Mouse (Mus musculus): Measurements from ENCODE around the gene Cox10. TPM values are rescaled to one million over a fixed set of nuclear protein-coding genes. Genes with fewer than 3 reads are reported as not detected.
"Not testable (repeated sequence)": the region's sequence is repeated elsewhere in the genome, so short reads cannot be mapped to it uniquely, and the experiment has no call there.

The Cox10 gene
- total RNA-seq (2022), result 10 to 100 TPM; 21.0 to 25.7 (median 24.6) TPM

DNA sequence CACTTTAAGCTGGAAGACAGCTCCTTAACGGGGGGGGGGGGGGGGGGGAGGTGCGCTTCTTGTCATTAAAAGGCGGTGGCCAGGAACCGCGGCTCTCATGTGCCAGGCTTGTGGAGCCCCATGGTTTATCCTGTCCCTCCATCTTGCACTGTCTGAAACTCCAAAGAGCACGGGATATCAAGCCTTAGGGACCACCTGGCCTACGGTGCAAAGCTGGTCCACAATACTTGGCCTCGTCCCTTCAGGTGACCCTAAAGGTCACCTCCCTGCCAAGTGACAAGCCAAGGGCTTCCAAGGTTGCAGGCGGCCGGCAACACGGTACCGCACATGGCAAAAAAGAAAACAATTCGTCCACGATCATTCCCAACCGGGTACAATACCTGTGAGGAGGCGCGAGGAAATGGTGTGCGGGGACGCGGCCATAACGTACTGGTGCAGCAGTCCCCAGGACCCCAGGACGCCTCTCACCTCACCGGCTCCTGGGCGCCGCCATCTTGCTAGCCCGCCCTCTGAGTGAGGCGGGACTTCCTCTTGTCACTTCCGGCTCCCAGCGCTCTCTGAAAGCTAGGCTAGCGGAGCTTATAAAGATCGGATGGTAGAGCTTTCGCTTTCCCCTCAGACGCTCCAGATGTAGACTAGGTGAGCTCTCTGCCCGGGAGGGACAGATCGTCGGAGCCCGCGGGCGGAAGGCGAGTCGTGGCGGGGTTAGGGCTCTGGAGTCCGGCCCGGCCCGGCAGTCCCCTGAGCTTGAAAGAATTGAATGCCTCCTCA, at the start of gene Cox10:
Cox10 (minus strand) TSS at position 513 of the 771 bp plus-strand sequence.
- DNase-seq (ENCODE audit: low spot score in 2 of 2), result peak; percentile 71 to 78

DNA sequence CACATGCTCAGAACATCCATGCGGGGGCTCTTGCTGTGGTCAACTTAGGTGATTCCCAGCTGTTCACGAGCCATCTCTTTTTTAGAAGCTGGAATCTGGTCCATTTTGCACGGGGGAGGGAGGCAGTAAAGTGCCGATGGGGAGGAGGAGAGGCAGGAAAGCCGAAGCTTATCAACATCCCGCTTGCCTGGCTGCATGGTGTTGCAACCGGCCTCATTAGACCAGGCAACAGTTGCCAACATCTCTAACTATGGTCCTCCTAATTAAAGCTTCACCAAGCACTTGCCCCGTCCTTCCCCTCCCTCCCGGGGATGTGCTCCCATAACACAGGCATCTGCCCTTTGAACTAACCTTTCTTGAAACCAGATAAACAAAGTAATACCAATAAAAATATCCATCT, 48.7 kb upstream of the Cox10 start:
- no peak for DNase-seq (ENCODE audit: low spot score in 2 of 2)

DNA sequence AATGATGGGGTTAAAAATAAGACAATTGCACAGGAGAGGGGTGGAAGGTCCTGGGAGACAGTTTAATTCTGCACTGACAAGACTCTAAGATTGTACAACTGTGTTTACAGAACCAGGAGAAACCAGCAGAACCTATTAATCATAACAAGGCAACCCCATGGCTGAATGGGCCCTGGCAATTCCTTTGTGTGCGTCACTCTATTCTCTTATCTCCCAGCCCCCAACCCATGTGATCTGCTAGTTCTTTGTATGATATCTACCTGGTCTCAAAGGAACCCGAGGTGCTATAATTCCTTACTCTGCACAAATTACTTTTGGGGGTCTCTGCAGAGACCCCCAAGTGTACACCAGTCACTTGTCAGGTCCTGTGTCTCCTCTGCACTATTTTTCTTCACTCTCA, 46.2 kb upstream of the Cox10 start:
- DNase-seq (ENCODE audit: low spot score in 2 of 2), result no peak

DNA sequence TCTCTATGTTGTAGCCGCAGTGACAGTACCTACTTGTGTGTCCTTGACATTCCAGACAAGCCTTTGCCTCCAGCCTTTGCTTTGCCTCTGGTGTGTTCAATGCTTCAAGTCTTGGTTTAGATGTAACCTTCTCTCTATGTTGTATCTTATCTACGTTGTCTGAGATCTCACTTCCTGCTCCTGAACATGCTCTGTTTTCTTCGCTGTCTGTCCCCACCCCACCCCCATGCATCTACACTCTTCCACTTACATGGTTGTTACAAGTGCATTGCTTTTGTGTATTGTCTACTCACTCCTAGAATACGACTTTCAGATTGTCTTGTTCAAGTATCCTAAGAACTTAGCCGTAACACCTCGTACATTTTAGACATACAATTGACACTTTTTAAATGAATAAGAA, 43.9 kb upstream of the Cox10 start:
- DNase-seq (ENCODE audit: low spot score in 2 of 2), result not testable (repeated sequence)

DNA sequence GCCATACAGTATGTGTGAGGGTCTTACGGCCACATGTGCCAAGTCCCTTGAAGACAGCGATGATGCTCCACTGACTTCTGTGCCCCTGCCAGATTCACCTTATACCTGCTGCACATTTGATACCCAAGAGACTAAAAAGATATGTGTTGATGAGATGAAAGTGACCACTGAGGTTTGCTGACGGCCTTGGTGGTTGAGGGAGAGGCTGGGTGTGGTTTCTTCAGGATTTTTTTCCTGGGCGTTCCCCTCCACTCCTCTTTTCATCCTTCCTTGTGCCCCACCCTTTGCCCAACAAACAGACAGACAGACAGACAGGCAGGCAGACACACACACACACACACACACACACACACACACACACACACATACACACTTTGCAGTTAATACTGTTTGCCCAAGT, 37.4 kb upstream of the Cox10 start:
- DNase-seq (ENCODE audit: low spot score in 2 of 2), result no peak

DNA sequence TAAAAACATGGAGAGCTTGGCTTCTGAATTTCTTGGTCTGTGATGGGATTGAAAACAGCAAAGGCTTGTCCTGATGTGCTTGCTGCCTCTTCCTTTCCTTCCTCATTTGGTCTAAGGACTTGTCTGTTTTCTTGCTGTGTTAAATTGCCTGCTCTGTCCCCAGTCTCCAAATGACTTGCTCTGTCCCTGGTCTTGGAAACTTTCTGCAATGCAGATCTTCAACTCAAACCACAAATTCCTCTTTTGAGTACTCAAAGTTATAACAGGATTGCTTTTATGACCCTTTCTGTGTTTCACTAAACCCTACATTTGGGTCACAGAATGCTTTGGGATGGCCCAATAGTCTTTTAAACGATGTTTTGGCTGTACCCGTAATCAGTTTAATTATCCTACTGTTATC, 36.6 kb upstream of the Cox10 start:
- DNase-seq (ENCODE audit: low spot score in 2 of 2), result no peak

- no peak for DNase-seq (ENCODE audit: low spot score in 2 of 2)
Observed at GRCm38 (mm10) chr11:64115101-64115500, 35.8 kb upstream of the Cox10 start.

GRCm38 (mm10) chr11:64100060-64100459, 20.8 kb upstream of the Cox10 start:
- no peak for DNase-seq (ENCODE audit: low spot score in 2 of 2)

DNA sequence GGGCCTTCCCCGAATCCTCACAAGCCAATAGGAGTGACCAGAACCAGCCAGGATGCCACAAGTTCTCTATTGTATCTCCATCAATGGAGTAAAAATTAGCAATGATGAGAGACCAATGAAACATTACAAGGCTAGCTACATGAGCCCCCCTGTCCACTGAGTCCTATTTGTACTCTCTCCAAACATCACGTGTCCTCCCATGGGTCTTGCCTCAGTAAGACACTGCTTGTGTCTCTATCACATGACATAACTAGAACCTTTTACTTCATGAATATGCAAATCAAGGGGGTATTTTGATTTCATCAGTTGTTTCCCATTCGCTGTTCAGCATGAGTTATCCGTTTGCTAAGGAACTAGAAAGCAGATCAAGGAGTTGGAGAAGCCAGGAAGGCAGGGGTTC, 13.8 kb upstream of the Cox10 start:
- no peak for DNase-seq (ENCODE audit: low spot score in 2 of 2)

GRCm38 (mm10) chr11:64091150-64091549, 11.9 kb upstream of the Cox10 start:
- DNase-seq (ENCODE audit: low spot score in 2 of 2), result no peak

DNA sequence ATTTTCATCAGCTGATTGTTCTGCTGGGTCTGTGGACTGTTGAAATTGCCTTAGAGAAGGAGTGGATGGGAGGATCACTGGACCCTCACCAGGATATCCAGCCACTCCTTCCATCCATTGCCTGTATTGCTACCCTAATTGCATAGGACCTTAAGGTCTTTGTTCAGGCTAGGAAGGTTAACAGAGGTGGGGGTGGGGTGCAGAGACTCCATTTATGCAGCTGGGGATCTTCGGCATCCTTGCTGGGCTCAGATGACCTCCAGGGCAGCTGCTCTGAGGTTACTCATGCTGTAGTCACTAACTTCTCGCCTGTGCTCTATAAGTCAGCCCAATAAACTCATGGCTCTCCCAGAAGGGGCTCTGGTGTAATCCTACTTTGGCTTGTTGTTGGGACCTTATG, 10.4 kb upstream of the Cox10 start:
- no peak for DNase-seq (ENCODE audit: low spot score in 2 of 2)

DNA sequence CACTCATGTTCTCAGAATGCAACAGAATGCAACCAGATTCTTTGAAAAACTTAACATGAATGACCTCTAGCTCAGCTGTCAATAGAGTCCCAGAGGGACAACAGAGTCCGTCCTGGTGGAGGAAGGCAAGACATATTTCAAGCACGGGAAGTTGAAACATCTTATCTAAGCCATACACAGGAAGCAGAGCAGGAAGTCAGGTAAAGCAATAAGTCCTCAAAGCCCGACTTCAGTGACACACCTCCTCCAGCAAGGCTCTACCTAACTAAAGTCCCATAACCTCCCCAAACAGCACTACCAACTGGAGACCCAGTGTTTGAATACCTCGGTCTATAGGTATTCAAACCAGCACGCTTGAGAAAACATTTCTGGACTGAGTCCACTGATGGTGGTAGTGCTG, 6.6 kb upstream of the Cox10 start:
- no peak for DNase-seq (ENCODE audit: low spot score in 2 of 2)

DNA sequence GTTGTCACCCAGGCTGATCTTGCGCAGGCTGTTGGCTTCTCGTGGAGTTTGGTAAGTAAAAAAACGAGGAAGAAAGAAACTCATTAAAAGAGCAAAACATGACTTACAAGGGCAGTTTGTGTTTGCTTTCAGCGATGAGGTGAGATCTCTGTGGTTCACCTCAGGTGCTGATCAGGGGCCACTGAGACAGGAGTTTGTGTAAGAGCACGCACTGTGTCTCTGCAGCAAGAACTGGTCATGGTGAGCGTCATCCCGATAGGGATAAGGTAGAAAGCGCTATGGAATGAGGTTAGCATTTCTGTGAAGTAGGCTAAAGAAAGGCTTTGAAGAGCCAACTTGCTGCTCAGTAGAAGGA, 436 bp upstream of the Cox10 start:
- DNase-seq (ENCODE audit: low spot score in 2 of 2), result no peak

DNA sequence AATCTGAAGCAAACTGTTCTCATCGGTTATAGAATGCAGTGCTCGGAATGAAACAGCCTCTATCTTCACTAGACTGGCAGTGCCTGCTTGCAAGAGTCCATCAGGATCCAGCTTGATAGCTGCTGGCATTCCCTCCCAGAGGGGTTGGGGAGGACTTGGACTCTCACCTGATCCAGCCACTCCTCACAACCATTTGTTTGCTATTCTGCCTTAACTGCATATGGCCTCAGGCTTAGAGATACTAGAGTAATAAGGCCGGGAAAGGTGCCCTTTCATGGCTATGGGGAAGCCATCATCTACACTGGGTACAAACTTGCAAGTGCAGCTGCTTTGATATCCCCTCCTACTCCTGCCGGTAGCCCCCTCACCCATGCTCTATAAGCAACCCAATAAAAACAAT, 3.1 kb downstream of the Cox10 start:
- DNase-seq (ENCODE audit: low spot score in 2 of 2), result no peak

DNA sequence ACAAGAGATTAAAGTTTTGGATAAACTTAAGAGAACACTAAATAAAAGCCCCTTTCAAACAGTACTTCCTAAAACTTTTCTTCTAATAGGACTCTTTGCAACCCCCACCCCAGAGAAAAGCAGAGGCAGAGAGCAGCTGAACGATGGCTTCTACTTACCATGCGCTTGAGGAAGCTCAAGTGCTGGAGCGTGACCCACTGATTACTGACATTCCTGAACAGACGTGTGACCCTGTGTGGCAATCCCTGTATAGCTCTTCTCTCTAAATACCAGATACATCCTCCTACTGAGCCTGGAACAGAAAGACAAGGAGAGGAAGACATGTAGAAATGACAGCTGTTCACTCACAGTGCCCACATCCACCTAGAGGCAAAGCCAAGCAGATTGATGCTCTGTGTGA, 5.9 kb downstream of the Cox10 start:
- DNase-seq (ENCODE audit: low spot score in 2 of 2), result no peak

DNA sequence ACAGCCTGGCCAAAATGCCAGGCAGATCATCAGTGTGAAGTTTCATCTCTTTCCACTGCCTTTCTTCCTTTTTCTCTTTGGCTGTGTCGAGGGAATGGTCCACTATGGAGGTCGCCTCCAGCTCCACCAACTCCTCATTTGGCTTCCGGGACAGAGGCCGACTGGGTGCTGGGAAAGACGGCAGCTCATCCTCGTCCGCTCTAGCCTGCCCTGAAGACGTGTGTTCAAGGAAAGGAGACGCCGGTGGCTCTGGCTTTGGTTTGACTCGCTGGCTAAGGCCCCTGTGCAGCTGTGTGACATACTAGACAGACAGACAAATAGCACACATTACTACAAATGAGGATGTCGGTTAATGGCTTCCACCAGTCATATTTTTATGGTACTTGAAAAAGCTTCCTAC, 7.7 kb downstream of the Cox10 start:
- DNase-seq (ENCODE audit: low spot score in 2 of 2), result no peak

DNA sequence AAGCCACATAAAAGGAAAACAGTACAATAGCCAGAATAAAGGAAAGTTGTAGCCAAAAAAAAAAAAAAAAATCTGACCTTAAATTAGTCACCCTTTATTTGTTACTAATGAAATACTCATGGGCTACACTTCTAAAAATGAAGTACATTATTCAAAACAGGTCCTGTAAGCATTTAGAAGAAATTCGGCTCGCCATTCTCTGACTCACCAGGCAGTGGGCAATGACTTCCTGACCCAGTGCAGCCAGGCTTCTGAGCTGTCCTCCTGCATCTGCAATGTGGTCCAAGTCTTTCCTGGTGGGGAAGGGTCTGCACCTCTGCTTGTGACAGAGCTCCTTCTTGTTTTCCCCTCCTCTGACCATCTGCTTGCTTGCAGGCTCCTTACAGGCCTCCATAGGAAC, 13.3 kb downstream of the Cox10 start:
- DNase-seq (ENCODE audit: low spot score in 2 of 2), result no peak

DNA sequence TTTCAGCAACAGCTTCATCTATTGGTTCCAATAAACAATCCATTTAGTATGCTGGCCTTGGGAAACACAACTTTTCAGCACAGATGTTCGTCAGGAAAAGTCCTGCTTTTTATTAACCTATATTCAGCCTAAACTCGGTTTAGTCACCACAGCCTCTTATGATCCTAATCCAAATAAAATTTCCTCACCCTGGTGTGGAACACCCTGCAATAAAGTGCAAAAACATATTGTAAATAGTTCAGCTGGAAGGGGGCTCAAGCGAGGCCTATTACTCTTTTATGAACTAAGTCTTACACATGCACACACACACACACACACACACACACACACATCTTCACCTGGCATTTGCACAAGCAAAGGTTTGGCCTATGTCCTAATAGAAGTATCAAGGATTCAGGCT, 16.1 kb downstream of the Cox10 start:
- DNase-seq (ENCODE audit: low spot score in 2 of 2), result no peak

DNA sequence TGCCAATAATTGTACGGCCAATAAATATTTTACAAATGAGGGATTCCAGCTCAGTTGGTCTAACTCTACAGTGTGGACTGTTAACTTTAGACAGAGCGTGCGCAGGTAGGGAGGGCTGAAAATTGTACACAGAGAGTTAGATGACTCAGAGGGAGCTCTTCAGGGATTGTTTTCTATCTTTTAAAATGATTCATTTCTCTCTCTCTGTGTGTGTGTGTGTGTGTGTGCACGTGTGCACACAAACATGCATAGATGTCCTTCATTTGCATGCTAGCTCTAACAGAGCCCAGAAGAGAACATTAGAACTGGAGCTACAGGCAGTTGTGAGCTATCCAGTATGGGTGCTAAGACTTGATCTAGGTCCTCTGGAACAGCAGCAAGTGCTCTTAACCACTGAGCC, 17.0 kb downstream of the Cox10 start:
- no peak for DNase-seq (ENCODE audit: low spot score in 2 of 2)

DNA sequence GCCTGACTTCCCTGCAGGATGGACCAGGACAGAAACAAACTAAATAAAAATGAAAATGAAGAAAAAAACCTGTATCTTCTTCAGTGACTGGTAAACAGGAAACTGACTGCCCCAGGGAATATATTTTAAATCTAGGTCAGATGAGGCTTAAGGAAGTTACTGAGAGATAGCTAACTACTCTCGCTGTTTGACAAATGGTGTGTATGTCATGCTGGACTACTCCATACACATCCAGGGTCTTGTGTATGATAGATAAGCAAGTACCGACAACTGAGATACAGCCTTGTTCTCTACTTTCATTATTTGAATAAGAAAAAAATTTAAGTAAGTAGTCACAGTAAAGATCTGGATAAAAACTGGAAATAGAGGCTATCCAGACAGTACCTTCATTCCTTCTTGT, 20.0 kb downstream of the Cox10 start:
- DNase-seq (ENCODE audit: low spot score in 2 of 2), result no peak

GRCm38 (mm10) chr11:64058474-64058873, 20.8 kb downstream of the Cox10 start:
- peak in 1 of 2 experiments; percentile 69 for DNase-seq (ENCODE audit: low spot score in 2 of 2)

GRCm38 (mm10) chr11:64053371-64053770, 25.9 kb downstream of the Cox10 start:
- no peak for DNase-seq (ENCODE audit: low spot score in 2 of 2)

- DNase-seq (ENCODE audit: low spot score in 2 of 2), result peak in 1 of 2 experiments; percentile 34
Observed at GRCm38 (mm10) chr11:64051195-64051968, 27.9 kb downstream of the Cox10 start.

Data from left cerebral cortex, adult 8-10 months (tissue).